Mouse (Mus musculus): ENCODE measurements around the gene Id3. TPM values are rescaled to one million over a fixed set of nuclear protein-coding genes. Genes with fewer than 3 reads are reported as not detected.

The Id3 gene
- polyA plus RNA-seq, 1 experiment from 2014 or later = 862 TPM

GRCm38 (mm10) chr4:136127670-136128069 is 15.6 kb upstream of the Id3 start:
- WGBS = 57% methylated on average over 13 of the region's 13 CpGs
- H3K9me3 ChIP-seq (replicated peaks) = no peaks in the 10 kb centered on the region
- H3K4me2 ChIP-seq = no peak overlapping the region
- no peaks in the 10 kb centered on the region for H3K27me3 ChIP-seq
- H3K36me3 ChIP-seq = no peaks in the 10 kb centered on the region
- no peak overlapping the region for H3K9ac ChIP-seq
- no peak overlapping the region for H3K27ac ChIP-seq
- ATAC-seq (replicated peaks; ENCODE audit: low FRiP score) = no peak
- peaks cover 25% of the 10 kb centered on the region for H3K4me1 ChIP-seq
- no peak overlapping the region for H3K4me3 ChIP-seq (replicated peaks)

- H3K4me1 ChIP-seq = peaks cover 32% of the 10 kb centered on the region
- ATAC-seq (replicated peaks; ENCODE audit: low FRiP score) = no peak
- no peak overlapping the region for H3K4me2 ChIP-seq
- H3K9me3 ChIP-seq (replicated peaks) = no peaks in the 10 kb centered on the region
- WGBS = 94% methylated on average over 1 of the region's 1 CpGs
- no peak overlapping the region for H3K27ac ChIP-seq
- H3K27me3 ChIP-seq = no peaks in the 10 kb centered on the region
- H3K36me3 ChIP-seq = no peaks in the 10 kb centered on the region
- H3K4me3 ChIP-seq (replicated peaks) = no peak overlapping the region
- H3K9ac ChIP-seq = no peak overlapping the region
These were observed 13.5 kb upstream of the Id3 start for GRCm38 (mm10) chr4:136129842-136130241.

GRCm38 (mm10) chr4:136133801-136134200 is 9.5 kb upstream of the Id3 start:
- Histone ChIP-seq H3K9ac (no peak overlapping the region), H3K27ac (peak overlapping the region; percentile 99), H3K27me3 (no peaks in the 10 kb centered on the region), H3K4me2 (peak overlapping the region; percentile 74), H3K36me3 (no peaks in the 10 kb centered on the region), H3K4me1 (peaks cover 45% of the 10 kb centered on the region), H3K9me3 (replicated peaks) (no peaks in the 10 kb centered on the region), H3K4me3 (replicated peaks) (peak overlapping the region; percentile 44; the same call in 1 of the 2 replicates)
- 27% methylated on average over 9 of the region's 9 CpGs for WGBS
- no peak for ATAC-seq (replicated peaks; ENCODE audit: low FRiP score)

GRCm38 (mm10) chr4:136134418-136134977 is 8.8 kb upstream of the Id3 start:
- H3K27me3 ChIP-seq = no peaks in the 10 kb centered on the region
- no peaks in the 10 kb centered on the region for H3K9me3 ChIP-seq (replicated peaks)
- H3K4me1 ChIP-seq = peaks cover 52% of the 10 kb centered on the region
- no peak for ATAC-seq (replicated peaks; ENCODE audit: low FRiP score)
- no peaks in the 10 kb centered on the region for H3K36me3 ChIP-seq
- H3K4me3 ChIP-seq (replicated peaks) = peak overlapping the region; percentile 44
- peak overlapping the region; percentile 74 for H3K4me2 ChIP-seq
- peak overlapping the region; percentile 99 for H3K27ac ChIP-seq
- WGBS = 1% methylated on average over 15 of the region's 15 CpGs
- H3K9ac ChIP-seq = peak overlapping the region; percentile 61

GRCm38 (mm10) chr4:136134978-136135873 is 8.1 kb upstream of the Id3 start:
- peaks cover 57% of the 10 kb centered on the region for H3K4me1 ChIP-seq

GRCm38 (mm10) chr4:136135874-136136728 is 7.2 kb upstream of the Id3 start:
- no peak for ATAC-seq (replicated peaks; ENCODE audit: low FRiP score)
- H3K4me1 ChIP-seq = peaks cover 65% of the 10 kb centered on the region
- peak overlapping the region; percentile 44 for H3K4me3 ChIP-seq (replicated peaks)
- H3K4me2 ChIP-seq = peak overlapping the region; percentile 74
- H3K27ac ChIP-seq = peak overlapping the region; percentile 99
- H3K27me3 ChIP-seq = no peaks in the 10 kb centered on the region
- H3K9me3 ChIP-seq (replicated peaks) = no peaks in the 10 kb centered on the region
- 35% methylated on average over 9 of the region's 9 CpGs for WGBS
- H3K9ac ChIP-seq = peak overlapping the region; percentile 61; the same call in 1 of the 2 replicates
- no peaks in the 10 kb centered on the region for H3K36me3 ChIP-seq

More at GRCm38 (mm10) chr4:136134978-136135873, 8.1 kb upstream of the Id3 start:
- H3K36me3 ChIP-seq = no peaks in the 10 kb centered on the region
- WGBS = 1% methylated on average over 50 of the region's 50 CpGs
- ATAC-seq (replicated peaks; ENCODE audit: low FRiP score) = peak; percentile 75
- no peaks in the 10 kb centered on the region for H3K27me3 ChIP-seq
- no peaks in the 10 kb centered on the region for H3K9me3 ChIP-seq (replicated peaks)
- peak overlapping the region; percentile 61 for H3K9ac ChIP-seq
- peak overlapping the region; percentile 44 for H3K4me3 ChIP-seq (replicated peaks)
- peak overlapping the region; percentile 99 for H3K27ac ChIP-seq
- H3K4me2 ChIP-seq = peak overlapping the region; percentile 74

GRCm38 (mm10) chr4:136139326-136140110 is 3.8 kb upstream of the Id3 start:
- H3K27ac ChIP-seq = peak overlapping the region; percentile 100
- ATAC-seq (replicated peaks; ENCODE audit: low FRiP score) = no peak
- H3K36me3 ChIP-seq = no peaks in the 10 kb centered on the region
- H3K4me1 ChIP-seq = peaks cover 73% of the 10 kb centered on the region
- 0 out of 2 replicates have a peak overlapping the region, but pooled peaks have one; percentile 18 for H3K4me3 ChIP-seq (replicated peaks)
- WGBS = 45% methylated on average over 17 of the region's 17 CpGs
- no peaks in the 10 kb centered on the region for H3K27me3 ChIP-seq
- peak overlapping the region; percentile 73 for H3K4me2 ChIP-seq
- no peaks in the 10 kb centered on the region for H3K9me3 ChIP-seq (replicated peaks)
- no peak overlapping the region for H3K9ac ChIP-seq

- peak; percentile 91 for ATAC-seq (replicated peaks; ENCODE audit: low FRiP score)
- peaks cover 68% of the 10 kb centered on the region for H3K4me1 ChIP-seq
These were observed 2.7 kb upstream of the Id3 start for GRCm38 (mm10) chr4:136140327-136141250.

GRCm38 (mm10) chr4:136142267-136143192 is 767 bp upstream of the Id3 start:
- no peak for ATAC-seq (replicated peaks; ENCODE audit: low FRiP score)
- Histone ChIP-seq H3K27ac (peak overlapping the region; percentile 100), H3K9me3 (replicated peaks) (no peaks in the 10 kb centered on the region), H3K27me3 (no peaks in the 10 kb centered on the region), H3K36me3 (0 out of 2 replicates have a peak, but pooled peaks cover 7% of the 10 kb centered on the region), H3K4me2 (peak overlapping the region; percentile 73), H3K4me1 (peaks cover 73% of the 10 kb centered on the region), H3K9ac (peak overlapping the region; percentile 39), H3K4me3 (replicated peaks) (peak overlapping the region; percentile 94)
- WGBS = 9% methylated on average over 17 of the region's 17 CpGs

More at GRCm38 (mm10) chr4:136140327-136141250, 2.7 kb upstream of the Id3 start:
- Histone ChIP-seq H3K9me3 (replicated peaks) (no peaks in the 10 kb centered on the region), H3K9ac (peak overlapping the region; percentile 31; the same call in 1 of the 2 replicates), H3K36me3 (0 out of 2 replicates have a peak, but pooled peaks cover 7% of the 10 kb centered on the region), H3K27ac (peak overlapping the region; percentile 100), H3K4me3 (replicated peaks) (peak overlapping the region; percentile 18), H3K4me2 (peak overlapping the region; percentile 73), H3K27me3 (no peaks in the 10 kb centered on the region)
- 6% methylated on average over 31 of the region's 31 CpGs for WGBS

Data from kidney, embryonic 15.5 days (tissue).